Comparison of ENCODE assay signal across 22 mouse cellular contexts in the genomic region with DNA sequence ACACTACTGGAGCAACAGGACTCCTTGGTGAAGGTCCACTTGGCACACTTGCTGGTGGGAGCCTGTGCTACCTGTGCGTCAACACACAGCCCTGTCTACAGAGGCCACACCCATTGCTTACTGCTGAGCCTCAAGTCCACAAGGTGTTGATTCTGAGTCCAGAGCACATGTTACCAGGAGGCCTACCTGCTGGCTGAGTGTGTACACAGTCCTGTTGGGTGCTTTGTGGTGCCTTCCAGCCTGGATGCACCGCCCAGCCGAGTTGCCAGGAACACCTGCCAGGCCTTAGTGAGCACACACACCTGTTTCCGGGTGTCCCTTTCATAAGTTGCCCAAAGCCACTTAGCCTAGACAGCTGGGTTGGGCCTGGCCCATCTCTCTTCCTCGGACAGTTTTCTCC. TPM values are rescaled to one million over a fixed set of nuclear protein-coding genes. Genes with fewer than 3 reads are reported as not detected.
A peak's percentile ranks its signal among the peaks of the same experiment; 100 is the strongest.
DNase-seq lines count a peak whose midpoint lies in the region; ATAC-seq and TF ChIP-seq lines count a peak whose summit lies in the region.
"Had no signal": no experiment of that assay in that cellular context is flagged by ENCODE, and none has a peak within 500 bp of the region (broad histone marks: within the 10 kb centered on the region; RNA-seq: fewer than 3 reads in every experiment).

No protein-coding gene starts in this region.

- H3K27ac ChIP-seq in embryonic facial prominence, embryonic 15.5 days (replicated peaks), result no peak overlapping the region
- H3K27ac ChIP-seq in embryonic facial prominence, embryonic 10.5 days (replicated peaks), result no peak overlapping the region
- 0 out of 2 replicates have a peak overlapping the region, but pooled peaks have one; percentile 14 for H3K27ac ChIP-seq in small intestine, adult 2 months (ENCODE audit: insufficient read depth, low read depth, low read length)
- H3K27ac ChIP-seq in stomach, postnatal 0 days (replicated peaks), result no peak overlapping the region
- H3K27ac ChIP-seq in hindbrain, embryonic 14.5 days, result no peak overlapping the region
- H3K27ac ChIP-seq: embryonic facial prominence, embryonic 12.5 days; forebrain, embryonic 13.5 days; heart, embryonic 13.5 days had no signal

- no peak for TF ChIP-seq POLR2A in small intestine, adult 2 months (IDR thresholded peaks at IDR 0.05; ENCODE audit: low read depth, low read length)

- TF ChIP-seq EP300 in stomach, postnatal 0 days (optimal IDR thresholded peaks at IDR 0.05), result no peak

- H3K9ac ChIP-seq in embryonic facial prominence, embryonic 15.5 days, result no peak overlapping the region
- H3K9ac ChIP-seq in stomach, postnatal 0 days (ENCODE audit: low read length), result no peak overlapping the region
- no peak overlapping the region for H3K9ac ChIP-seq in hindbrain, embryonic 14.5 days
- H3K9ac ChIP-seq: embryonic facial prominence, embryonic 12.5 days; forebrain, embryonic 13.5 days; forebrain, postnatal 0 days; heart, embryonic 13.5 days had no signal

- no peak overlapping the region for H3K4me3 ChIP-seq in embryonic facial prominence, embryonic 15.5 days (replicated peaks)
- no peak overlapping the region for H3K4me3 ChIP-seq in embryonic facial prominence, embryonic 10.5 days
- no peak overlapping the region for H3K4me3 ChIP-seq in small intestine, adult 2 months (ENCODE audit: low read depth, low read length)
- H3K4me3 ChIP-seq in stomach, postnatal 0 days (ENCODE audit: low read depth, low read length), result no peak overlapping the region
- no peak overlapping the region for H3K4me3 ChIP-seq in hindbrain, embryonic 14.5 days (replicated peaks; ENCODE audit: low read length)
- H3K4me3 ChIP-seq: embryonic facial prominence, embryonic 12.5 days; forebrain, embryonic 13.5 days; heart, embryonic 13.5 days had no signal

- no peak for TF ChIP-seq CTCF in small intestine, adult 2 months (IDR thresholded peaks at IDR 0.05; ENCODE audit: extremely low read depth, insufficient read length, insufficient replicate concordance, low read depth, low read length)
- no peak for TF ChIP-seq CTCF in stomach, postnatal 0 days (IDR thresholded peaks at IDR 0.05; ENCODE audit: low read depth)

- no peaks in the 10 kb centered on the region for H3K27me3 ChIP-seq in embryonic facial prominence, embryonic 15.5 days
- no peaks in the 10 kb centered on the region for H3K27me3 ChIP-seq in embryonic facial prominence, embryonic 10.5 days (replicated peaks; ENCODE audit: low read depth, poor library complexity, severe bottlenecking)
- no peaks in the 10 kb centered on the region for H3K27me3 ChIP-seq in small intestine, adult 2 months (ENCODE audit: control insufficient read depth, insufficient read depth, low read length)
- H3K27me3 ChIP-seq in stomach, postnatal 0 days (ENCODE audit: control insufficient read depth, insufficient read depth, low read length), result no peaks in the 10 kb centered on the region
- no peaks in the 10 kb centered on the region for H3K27me3 ChIP-seq in hindbrain, embryonic 14.5 days (ENCODE audit: control insufficient read depth, insufficient read depth, low read length)
- H3K27me3 ChIP-seq: embryonic facial prominence, embryonic 12.5 days; forebrain, embryonic 13.5 days; heart, embryonic 13.5 days had no signal

- ATAC-seq in embryonic facial prominence, embryonic 15.5 days (ENCODE audit: insufficient number of reproducible peaks, low FRiP score, low TSS enrichment, low read depth), result peak; percentile 35; the same call in 1 of the 2 replicates
- ATAC-seq in stomach, postnatal 0 days (ENCODE audit: low FRiP score, low TSS enrichment), result peak; percentile 93
- no peak for ATAC-seq in hindbrain, embryonic 14.5 days (ENCODE audit: low FRiP score)
- ATAC-seq: CD4-positive, CD25-positive, alpha-beta regulatory T cell, adult 4 months; forebrain, embryonic 13.5 days; forebrain, postnatal 0 days had no signal

- no peaks in the 10 kb centered on the region for H3K4me1 ChIP-seq in embryonic facial prominence, embryonic 15.5 days
- H3K4me1 ChIP-seq in embryonic facial prominence, embryonic 10.5 days, result no peaks in the 10 kb centered on the region
- H3K4me1 ChIP-seq in small intestine, adult 2 months (ENCODE audit: control insufficient read depth, insufficient read depth, insufficient read length, low read length), result peaks cover 10% of the 10 kb centered on the region
- H3K4me1 ChIP-seq in stomach, postnatal 0 days (replicated peaks; ENCODE audit: control insufficient read depth, insufficient read depth), result no peaks in the 10 kb centered on the region
- H3K4me1 ChIP-seq in hindbrain, embryonic 14.5 days (replicated peaks; ENCODE audit: control insufficient read depth, insufficient read depth, low read length), result no peaks in the 10 kb centered on the region
- H3K4me1 ChIP-seq: embryonic facial prominence, embryonic 12.5 days; forebrain, embryonic 13.5 days had no signal

- DNase-seq in embryonic facial prominence, embryonic 10.5 days (ENCODE audit: low spot score), result no peak
- peak; percentile 16 for DNase-seq in lung, postnatal 25 days (ENCODE audit: low spot score)
- DNase-seq in lung, postnatal 14 days, result no peak
- DNase-seq in stomach, postnatal 0 days (ENCODE audit: low spot score), result peak; percentile 76
- DNase-seq in hindbrain, embryonic 14.5 days (ENCODE audit: low spot score), result no peak
- no peak for DNase-seq in cerebellum, adult 11-12 months
- DNase-seq: adrenal gland, adult 8-10 months; adrenal gland, postnatal 36 days; B cell, adult 2 months; cerebellum, adult 8-10 months; cerebellum, postnatal 14 days; embryo, embryonic 11 days; forebrain, postnatal 0 days; gastrocnemius, postnatal 14 days; heart, postnatal 36 days had no signal

- 71% methylated on average over 5 of the region's 5 CpGs for WGBS in embryonic facial prominence, embryonic 15.5 days
- 93% methylated on average over 5 of the region's 5 CpGs for WGBS in embryonic facial prominence, embryonic 10.5 days
- WGBS in small intestine, adult 2 months, result 22% methylated on average over 5 of the region's 5 CpGs
- 46% methylated on average over 5 of the region's 5 CpGs for WGBS in stomach, postnatal 0 days
- 94% methylated on average over 5 of the region's 5 CpGs for WGBS in hindbrain, embryonic 14.5 days

- no peaks in the 10 kb centered on the region for H3K9me3 ChIP-seq in embryonic facial prominence, embryonic 15.5 days (replicated peaks)
- no peaks in the 10 kb centered on the region for H3K9me3 ChIP-seq in embryonic facial prominence, embryonic 10.5 days
- no peaks in the 10 kb centered on the region for H3K9me3 ChIP-seq in stomach, postnatal 0 days (ENCODE audit: control insufficient read depth, low read length)
- H3K9me3 ChIP-seq in hindbrain, embryonic 14.5 days (ENCODE audit: control insufficient read depth, low read length), result no peaks in the 10 kb centered on the region
- H3K9me3 ChIP-seq: embryonic facial prominence, embryonic 12.5 days; forebrain, embryonic 13.5 days; G1E; heart, embryonic 13.5 days had no signal

- H3K36me3 ChIP-seq in embryonic facial prominence, embryonic 15.5 days, result peaks cover 91% of the 10 kb centered on the region
- peaks cover 98% of the 10 kb centered on the region for H3K36me3 ChIP-seq in embryonic facial prominence, embryonic 10.5 days (replicated peaks)
- H3K36me3 ChIP-seq in small intestine, adult 2 months (ENCODE audit: control insufficient read depth, insufficient read depth, low read length), result peaks cover 50% of the 10 kb centered on the region
- H3K36me3 ChIP-seq in stomach, postnatal 0 days (ENCODE audit: control insufficient read depth, insufficient read depth, low read length), result peaks cover 30% of the 10 kb centered on the region
- H3K36me3 ChIP-seq in hindbrain, embryonic 14.5 days (replicated peaks; ENCODE audit: control insufficient read depth, insufficient read depth), result peaks cover 91% of the 10 kb centered on the region

- H3K4me2 ChIP-seq in embryonic facial prominence, embryonic 15.5 days (replicated peaks), result no peak overlapping the region
- no peak overlapping the region for H3K4me2 ChIP-seq in stomach, postnatal 0 days (replicated peaks; ENCODE audit: low read depth)
- H3K4me2 ChIP-seq in hindbrain, embryonic 14.5 days (replicated peaks), result no peak overlapping the region
- H3K4me2 ChIP-seq: embryonic facial prominence, embryonic 12.5 days; forebrain, embryonic 13.5 days; heart, embryonic 13.5 days had no signal

RNA-seq across cellular contexts. Expression of gene Xrcc3, which starts 10.1 kb away (rescaled TPM):
- 9.4 and 13.5 TPM in 2 replicates for polyA plus RNA-seq in embryonic facial prominence, embryonic 15.5 days (2015; fragmentation: Nextera tagmentation; extraction: Ambion mirVana)
- 21.7 and 22.2 TPM in 2 replicates for polyA plus RNA-seq in embryonic facial prominence, embryonic 10.5 days (2016; fragmentation: Nextera tagmentation; extraction: Ambion mirVana)
- polyA plus RNA-seq in small intestine, adult 2 months (2012; rRNA removed), result 6.5 and 9.3 TPM in 2 replicates
- 1.8 and 3.2 TPM in 2 replicates for polyA plus RNA-seq in stomach, postnatal 0 days (2015; fragmentation: Nextera tagmentation; extraction: Ambion mirVana)
- 2.6 and 3.1 TPM in 2 replicates for polyA plus RNA-seq in hindbrain, embryonic 14.5 days (2014; fragmentation: Nextera tagmentation; extraction: Ambion mirVana)

RNA-seq across cellular contexts. Expression of gene Zfyve21, which starts 10.4 kb away (rescaled TPM):
- 120 and 121 TPM in 2 replicates for polyA plus RNA-seq in embryonic facial prominence, embryonic 15.5 days (2015; fragmentation: Nextera tagmentation; extraction: Ambion mirVana)
- polyA plus RNA-seq in embryonic facial prominence, embryonic 10.5 days (2016; fragmentation: Nextera tagmentation; extraction: Ambion mirVana), result 75.0 TPM in 2 replicates
- 59.5 and 146 TPM in 2 replicates for polyA plus RNA-seq in small intestine, adult 2 months (2012; rRNA removed)
- 72.0 and 72.4 TPM in 2 replicates for polyA plus RNA-seq in stomach, postnatal 0 days (2015; fragmentation: Nextera tagmentation; extraction: Ambion mirVana)
- polyA plus RNA-seq in hindbrain, embryonic 14.5 days (2014; fragmentation: Nextera tagmentation; extraction: Ambion mirVana), result 36.7 and 40.1 TPM in 2 replicates

RNA-seq across cellular contexts. Expression of gene Klc1, which starts 44.9 kb away (rescaled TPM):
- 124 and 126 TPM in 2 replicates for polyA plus RNA-seq in embryonic facial prominence, embryonic 15.5 days (2015; fragmentation: Nextera tagmentation; extraction: Ambion mirVana)
- polyA plus RNA-seq in embryonic facial prominence, embryonic 10.5 days (2016; fragmentation: Nextera tagmentation; extraction: Ambion mirVana), result 130 and 131 TPM in 2 replicates
- polyA plus RNA-seq in small intestine, adult 2 months (2012; rRNA removed), result 37.2 and 55.8 TPM in 2 replicates
- 55.7 and 56.7 TPM in 2 replicates for polyA plus RNA-seq in stomach, postnatal 0 days (2015; fragmentation: Nextera tagmentation; extraction: Ambion mirVana)
- 586 and 635 TPM in 2 replicates for polyA plus RNA-seq in hindbrain, embryonic 14.5 days (2014; fragmentation: Nextera tagmentation; extraction: Ambion mirVana)

Comparison
In these comparisons a context has a peak if more than half of its experiments do, and no peak if none do; other contexts are left out.
1. DNase-seq: peak in lung, postnatal 25 days (single experiment) and stomach, postnatal 0 days (single experiment); none in embryonic facial prominence, embryonic 10.5 days (single experiment), lung, postnatal 14 days (single experiment), hindbrain, embryonic 14.5 days (single experiment) and cerebellum, adult 11-12 months (single experiment).